Mouse (Mus musculus) brain, embryonic 14.5 days (tissue): ENCODE measurements around the gene Tmem156. TPM values are rescaled to one million over a fixed set of nuclear protein-coding genes. Genes with fewer than 3 reads are reported as not detected.

Source experiments
- DNase-seq: peaks from one replicate; pipeline ENCODE4 v3.0.0-alpha.2; 2011; ENCODE audit warnings: low read depth
- CTCF ChIP-seq: fragments of 200-500 bp; IDR thresholded peaks from 2 replicates; pipeline ENCODE4 v1.5.1; 2012; ENCODE audit warnings: inconsistent platforms, mild to moderate bottlenecking, moderate library complexity, borderline replicate concordance; ENCODE audit not compliant: insufficient read depth, insufficient read length; ENCODE audit errors: extremely low read depth
- POLR2A ChIP-seq: fragments of 200-500 bp; IDR thresholded peaks from 2 replicates; pipeline ENCODE4 v1.6.1; 2012; ENCODE audit warnings: mild to moderate bottlenecking, inconsistent platforms, borderline replicate concordance; ENCODE audit not compliant: poor library complexity, insufficient read depth, insufficient read length, severe bottlenecking; ENCODE audit errors: extremely low read depth
- polyA plus RNA-seq: library from polyadenylated mRNA; depleted of rRNA; stranded (reverse); fragments of >200 nt; gene quantifications from 2 replicates; pipeline ENCODE4 v1.2.3, GENCODE M21; 2012; rRNA removed

Gene Tmem156
- polyA plus RNA-seq, 1 experiment, result 0.11 TPM

GRCm38 (mm10) chr5:65005251-65005650, 86.7 kb downstream of the Tmem156 start:
- DNase-seq, result no peak
- TF ChIP-seq CTCF (no peak), POLR2A (no peak)

Other genes with a start within 250 kb of the Tmem156 start
- 0.42 and 0.75 TPM in 2 replicates for gene Tlr1, start 158.6 kb downstream of the Tmem156 start, polyA plus RNA-seq
- 0.21 and 0.90 TPM in 2 replicates for gene Tlr6, start 132.0 kb downstream of the Tmem156 start, polyA plus RNA-seq
- 6.9 and 9.1 TPM in 2 replicates for gene Fam114a1, start 122.1 kb downstream of the Tmem156 start, polyA plus RNA-seq
- 49.5 and 54.6 TPM in 2 replicates for gene Klhl5, start 15.4 kb upstream of the Tmem156 start, polyA plus RNA-seq
- 14.7 and 16.7 TPM in 2 replicates for gene Wdr19, start 107.6 kb upstream of the Tmem156 start, polyA plus RNA-seq
- gene Rfc1, start 243.5 kb upstream of the Tmem156 start, polyA plus RNA-seq, result 20.1 and 21.0 TPM in 2 replicates